Mouse (Mus musculus): ENCODE data around the gene Gm13694.
"Not testable (repeated sequence)": the region's sequence is repeated elsewhere in the genome, so short reads cannot be mapped to it uniquely, and the experiment has no call there.

Gm13694 gene

GRCm38 (mm10) chr2:83978633-83979032, at the start of gene Gm13694:
Gene Gm13694 (plus strand): TSS chr2:83978933.
- DNase-seq (ENCODE audit: low read depth, low spot score) = not testable (repeated sequence)

DNA sequence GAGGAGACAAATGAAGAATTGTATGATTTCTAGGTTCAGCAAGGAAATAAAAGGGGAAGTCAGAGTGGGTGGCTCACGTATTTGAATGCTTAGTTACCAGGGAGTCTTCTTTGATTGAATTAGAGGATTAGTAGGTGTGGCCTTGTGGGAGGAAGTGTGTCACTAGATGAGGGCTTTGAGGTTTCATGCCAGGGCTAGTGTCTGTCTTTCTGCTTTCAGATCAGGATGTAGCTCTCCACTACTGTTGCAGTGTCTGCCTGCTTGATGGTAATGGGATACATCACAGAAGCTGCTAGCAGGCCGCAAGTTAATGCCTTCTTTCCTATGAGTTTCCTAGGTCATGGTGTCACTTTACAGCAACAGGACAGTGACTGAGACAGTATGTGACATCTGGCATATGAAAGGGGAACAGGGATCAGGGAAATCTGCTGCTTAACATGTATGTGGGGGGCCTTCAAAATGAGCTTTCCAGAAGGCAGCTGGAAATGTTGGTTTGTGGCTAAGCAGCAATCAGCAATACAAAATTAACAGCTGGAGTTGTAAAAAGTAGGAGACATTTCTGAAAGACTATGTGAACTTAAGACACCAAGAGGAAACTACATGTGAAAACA, 49.1 kb upstream of the Gm13694 start:
- DNase-seq (ENCODE audit: low read depth, low spot score) = no peak

DNA sequence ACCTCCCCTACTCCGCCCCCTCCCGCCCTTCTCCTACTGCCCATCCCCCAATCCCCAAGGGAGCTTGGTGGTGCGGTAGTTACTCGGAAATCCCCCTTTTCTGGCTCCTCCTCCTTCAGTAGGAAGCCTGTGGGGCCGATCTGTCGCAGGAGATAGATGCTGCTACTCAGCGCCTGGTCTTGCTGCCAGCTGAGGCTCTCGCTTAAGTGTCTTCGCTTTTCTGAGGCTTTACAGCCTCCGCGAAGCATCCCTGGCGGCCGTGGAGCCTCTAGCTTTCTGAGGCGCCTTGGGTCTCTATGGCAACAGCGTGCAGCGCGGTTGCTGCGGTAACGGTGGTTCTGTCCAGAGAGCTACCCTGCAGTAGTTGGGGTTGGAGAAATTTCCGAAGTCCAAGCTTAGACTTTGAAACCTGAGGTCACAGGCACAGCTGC, 37.8 kb upstream of the Gm13694 start, which contains the start of gene Zswim2:
Gene Zswim2, minus strand, starts transcription at position 298 of the 431 bp plus-strand sequence.
- DNase-seq (ENCODE audit: low read depth, low spot score) = peak; percentile 74

GRCm38 (mm10) chr2:83941378-83941777, 37.4 kb upstream of the Gm13694 start:
- no peak for DNase-seq (ENCODE audit: low read depth, low spot score)

- no peak for DNase-seq (ENCODE audit: low read depth, low spot score)
These were observed 36.9 kb upstream of the Gm13694 start for GRCm38 (mm10) chr2:83941792-83942191.

DNA sequence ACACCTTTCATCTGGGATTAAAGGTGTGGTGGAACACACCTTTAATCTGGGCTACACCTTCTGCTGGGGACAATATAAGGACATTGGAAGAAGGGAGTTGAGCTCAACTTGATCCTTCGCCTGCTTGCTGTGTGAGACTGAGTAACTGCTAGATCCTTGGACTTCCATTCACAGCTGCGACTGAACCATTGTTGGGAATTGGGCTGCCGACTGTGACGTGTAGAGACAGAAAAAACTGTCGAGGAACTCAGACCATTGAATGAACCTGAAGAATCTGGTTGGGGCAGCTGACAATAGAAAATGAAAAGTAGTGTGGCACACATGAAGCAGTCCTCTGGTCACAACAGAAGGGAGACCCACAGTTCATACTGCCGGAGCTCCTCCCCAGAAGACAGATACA, 23.3 kb upstream of the Gm13694 start, which contains the start of gene Gm13698:
Gene Gm13698, plus strand, starts transcription at position 301 of the 400 bp plus-strand sequence.
- DNase-seq (ENCODE audit: low read depth, low spot score) = not testable (repeated sequence)

GRCm38 (mm10) chr2:83961203-83961602, 17.5 kb upstream of the Gm13694 start, which contains the start of gene Gm13693:
Gene Gm13693 (plus strand): TSS chr2:83961503.
- DNase-seq (ENCODE audit: low read depth, low spot score) = not testable (repeated sequence)

GRCm38 (mm10) chr2:83967013-83967412, 11.7 kb upstream of the Gm13694 start, which contains the start of gene Gm13695:
Gene Gm13695 (plus strand): TSS chr2:83967313.
- not testable (repeated sequence) for DNase-seq (ENCODE audit: low read depth, low spot score)

DNA sequence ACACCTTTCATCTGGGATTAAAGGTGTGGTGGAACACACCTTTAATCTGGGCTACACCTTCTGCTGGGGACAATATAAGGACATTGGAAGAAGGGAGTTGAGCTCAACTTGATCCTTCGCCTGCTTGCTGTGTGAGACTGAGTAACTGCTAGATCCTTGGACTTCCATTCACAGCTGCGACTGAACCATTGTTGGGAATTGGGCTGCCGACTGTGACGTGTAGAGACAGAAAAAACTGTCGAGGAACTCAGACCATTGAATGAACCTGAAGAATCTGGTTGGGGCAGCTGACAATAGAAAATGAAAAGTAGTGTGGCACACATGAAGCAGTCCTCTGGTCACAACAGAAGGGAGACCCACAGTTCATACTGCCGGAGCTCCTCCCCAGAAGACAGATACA, 5.9 kb upstream of the Gm13694 start, which contains the start of gene Gm13696:
Gene Gm13696, plus strand, starts transcription at position 301 of the 400 bp plus-strand sequence.
- not testable (repeated sequence) for DNase-seq (ENCODE audit: low read depth, low spot score)

GRCm38 (mm10) chr2:83984443-83984842, 5.7 kb downstream of the Gm13694 start, which contains the start of gene Gm13697:
Gene Gm13697 (plus strand): TSS chr2:83984743.
- DNase-seq (ENCODE audit: low read depth, low spot score) = not testable (repeated sequence)

- not testable (repeated sequence) for DNase-seq (ENCODE audit: low read depth, low spot score)
These were observed 11.5 kb downstream of the Gm13694 start, which contains the start of gene Gm13691 for GRCm38 (mm10) chr2:83990253-83990652. Gene Gm13691 (plus strand): TSS chr2:83990553.

DNA sequence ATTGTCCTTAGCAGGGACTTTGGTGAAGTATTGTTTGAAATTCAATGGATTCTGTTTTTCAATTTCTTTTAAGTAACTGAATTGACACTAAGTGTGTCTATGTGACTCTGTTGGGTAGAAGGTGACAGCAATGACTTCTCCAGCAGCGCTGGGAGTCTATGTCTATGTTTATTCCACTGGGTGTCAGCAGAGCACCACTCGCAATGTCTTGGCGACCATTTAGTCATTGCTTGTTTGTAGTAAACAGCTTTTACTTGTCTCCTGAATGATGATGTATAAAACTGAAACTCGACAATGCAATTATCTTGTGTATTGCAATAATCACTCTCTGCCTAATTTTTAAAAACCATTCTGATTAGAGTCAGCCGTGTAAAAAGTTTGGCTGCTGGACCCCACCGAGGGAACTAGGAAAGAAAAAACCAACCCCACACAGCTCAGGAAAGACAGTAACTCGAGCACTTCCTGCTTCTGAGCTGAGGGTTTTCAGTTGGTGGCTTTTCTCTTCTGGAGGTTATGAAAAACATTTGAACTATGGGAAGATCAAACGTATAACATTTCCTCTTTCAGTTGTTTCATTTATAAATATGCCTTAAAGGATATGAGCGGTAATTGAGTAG, 15.0 kb downstream of the Gm13694 start:
- not testable (repeated sequence) for DNase-seq (ENCODE audit: low read depth, low spot score)

DNA sequence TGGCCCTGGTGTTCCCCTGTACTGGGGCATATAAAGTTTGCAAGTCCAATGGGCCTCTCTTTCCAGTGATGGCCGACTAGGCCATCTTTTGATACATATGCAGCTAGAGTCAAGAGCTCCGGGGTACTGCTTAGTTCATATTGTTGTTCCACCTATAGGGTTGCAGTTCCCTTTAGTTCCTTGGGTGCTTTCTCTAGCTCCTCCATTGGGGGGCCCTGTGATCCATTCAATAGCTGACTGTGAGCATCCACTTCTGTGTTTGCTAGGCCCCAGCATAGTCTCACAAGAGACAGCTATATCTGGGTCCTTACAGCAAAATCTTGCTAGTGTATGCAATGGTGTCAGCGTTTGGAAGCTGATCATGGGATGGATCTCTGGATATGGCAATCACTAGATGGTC, 15.8 kb downstream of the Gm13694 start:
- DNase-seq (ENCODE audit: low read depth, low spot score) = not testable (repeated sequence)

DNA sequence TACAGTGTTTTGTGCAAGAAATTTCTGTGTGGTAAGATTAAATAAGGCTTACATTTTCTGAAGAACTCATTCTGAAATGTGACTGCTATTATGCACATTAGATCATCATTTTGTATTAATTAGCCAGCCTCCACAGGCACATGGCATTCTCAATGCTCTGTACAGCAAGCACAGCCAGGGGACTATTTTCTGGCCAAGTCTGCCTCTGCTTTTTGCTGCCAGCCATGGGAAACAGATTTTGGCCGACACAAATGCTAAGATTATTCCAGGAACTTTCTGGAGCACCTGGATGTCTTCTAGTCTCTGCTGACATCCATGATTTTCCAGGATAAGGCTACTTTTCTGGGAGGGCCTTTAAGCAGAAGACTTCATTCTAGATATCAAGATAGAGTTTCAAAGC, 30.2 kb downstream of the Gm13694 start:
- no peak for DNase-seq (ENCODE audit: low read depth, low spot score)

- no peak for DNase-seq (ENCODE audit: low read depth, low spot score)
These were observed 31.1 kb downstream of the Gm13694 start for GRCm38 (mm10) chr2:84009818-84010217.

GRCm38 (mm10) chr2:84014572-84014971, 35.8 kb downstream of the Gm13694 start:
- DNase-seq (ENCODE audit: low read depth, low spot score) = no peak

DNA sequence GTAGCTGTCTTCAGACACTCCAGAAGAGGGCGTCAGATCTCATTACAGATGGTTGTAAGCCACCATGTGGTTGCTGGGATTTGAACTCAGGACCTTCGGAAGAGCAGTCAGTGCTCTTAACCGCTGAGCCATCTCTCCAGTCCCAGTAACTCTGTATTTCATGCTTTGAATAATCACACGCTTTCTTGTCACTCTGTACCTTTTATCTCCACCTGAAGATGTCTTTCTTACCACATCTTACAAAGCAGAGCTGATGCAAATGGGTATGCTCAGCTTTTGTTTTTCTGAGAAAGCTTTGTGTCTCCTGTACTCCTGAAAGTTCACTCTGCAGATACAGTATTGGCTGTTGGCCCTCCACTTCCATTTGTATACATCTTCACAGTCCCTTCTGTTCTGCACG, 37.6 kb downstream of the Gm13694 start:
- DNase-seq (ENCODE audit: low read depth, low spot score) = not testable (repeated sequence)

DNA sequence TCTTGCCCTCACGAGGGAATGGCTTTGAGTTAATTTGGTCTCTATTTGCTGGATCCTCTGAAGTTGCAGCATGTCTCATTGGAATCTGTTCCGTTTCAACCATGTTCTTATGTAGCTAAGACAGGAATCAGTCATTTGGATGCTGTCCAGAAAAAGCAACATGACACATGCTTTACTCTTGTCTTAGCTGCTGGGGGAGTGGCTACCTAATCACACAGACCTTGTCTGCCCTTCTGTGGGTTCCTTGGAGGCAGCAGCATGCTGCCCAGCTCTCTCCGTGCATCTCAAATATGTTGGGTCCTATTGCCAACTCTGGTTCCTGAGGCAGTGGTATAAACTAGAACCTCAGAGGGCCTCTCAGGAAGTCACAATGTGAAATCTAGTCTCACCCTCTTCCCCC, 39.6 kb downstream of the Gm13694 start:
- no peak for DNase-seq (ENCODE audit: low read depth, low spot score)

DNA sequence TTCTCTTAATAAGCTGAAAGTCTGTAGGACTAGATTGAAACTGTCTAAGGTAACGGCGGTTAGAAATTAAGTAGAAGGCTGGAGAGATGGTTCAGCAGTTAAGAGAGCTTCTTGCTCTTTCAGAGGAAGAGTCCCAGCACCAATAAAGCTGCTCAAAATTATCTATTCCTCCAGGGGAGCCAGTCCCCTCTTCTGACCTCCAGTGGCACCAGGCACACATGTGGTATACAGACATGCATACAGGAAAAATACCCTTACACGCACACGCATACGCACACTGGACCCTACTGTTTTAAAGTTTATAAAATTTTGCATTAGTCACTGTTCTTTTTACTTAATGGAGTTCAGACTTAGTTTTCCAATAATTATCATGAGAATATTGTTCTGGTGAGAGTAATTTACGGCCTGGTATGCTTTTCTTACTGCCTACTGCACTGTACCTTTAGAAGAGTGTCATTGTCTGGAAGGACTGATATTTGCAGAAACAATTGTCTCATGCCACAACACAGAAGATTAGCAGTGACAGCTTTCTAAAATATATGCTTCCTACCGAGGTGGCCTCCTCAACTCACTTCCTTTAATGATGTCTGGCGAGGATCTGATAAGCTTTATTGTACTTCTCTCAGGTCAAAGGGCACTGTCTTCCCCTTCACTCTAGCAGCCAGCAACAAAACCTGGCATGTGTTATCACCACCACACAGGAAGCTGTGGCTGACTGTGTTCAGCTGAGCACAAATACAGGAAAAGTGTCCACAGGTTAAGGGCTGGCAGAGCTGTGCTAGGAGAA, 41.0 kb downstream of the Gm13694 start:
- no peak for DNase-seq (ENCODE audit: low read depth, low spot score)

- no peak for DNase-seq (ENCODE audit: low read depth, low spot score)
These were observed 43.2 kb downstream of the Gm13694 start for GRCm38 (mm10) chr2:84021930-84022329.

- no peak for DNase-seq (ENCODE audit: low read depth, low spot score)
These were observed 44.2 kb downstream of the Gm13694 start for GRCm38 (mm10) chr2:84022905-84023304.

DNA sequence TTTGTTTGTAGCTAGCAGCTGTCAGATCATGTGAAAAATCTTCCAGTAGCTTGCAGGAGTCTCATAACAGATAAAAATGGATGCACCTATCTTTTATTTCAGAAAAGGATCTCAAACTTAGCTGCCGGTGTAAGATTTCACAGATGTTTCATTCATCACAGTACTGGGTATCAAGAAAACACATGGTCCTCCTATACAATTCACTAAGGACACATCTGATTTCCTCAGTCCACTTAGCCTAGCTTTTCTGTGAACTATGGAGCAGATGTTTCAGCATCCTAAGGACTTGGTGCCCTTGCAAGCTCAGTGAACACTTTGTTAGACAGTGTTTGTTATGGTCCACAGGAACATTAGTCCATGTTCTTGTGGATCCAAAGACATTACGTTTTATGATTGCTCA, 44.6 kb downstream of the Gm13694 start:
- no peak for DNase-seq (ENCODE audit: low read depth, low spot score)

All from forelimb bud, embryonic 11.5 days (tissue).